Mouse (Mus musculus) adrenal gland (tissue): ENCODE results near the gene Lpin2.

Experiments
- intact Hi-C: fragments of 180-260 bp; cut with DNase I; formaldehyde crosslinking; loops from one replicate; pipeline ENCODE4 v1.15.1; 2025

Gene Lpin2

DNA sequence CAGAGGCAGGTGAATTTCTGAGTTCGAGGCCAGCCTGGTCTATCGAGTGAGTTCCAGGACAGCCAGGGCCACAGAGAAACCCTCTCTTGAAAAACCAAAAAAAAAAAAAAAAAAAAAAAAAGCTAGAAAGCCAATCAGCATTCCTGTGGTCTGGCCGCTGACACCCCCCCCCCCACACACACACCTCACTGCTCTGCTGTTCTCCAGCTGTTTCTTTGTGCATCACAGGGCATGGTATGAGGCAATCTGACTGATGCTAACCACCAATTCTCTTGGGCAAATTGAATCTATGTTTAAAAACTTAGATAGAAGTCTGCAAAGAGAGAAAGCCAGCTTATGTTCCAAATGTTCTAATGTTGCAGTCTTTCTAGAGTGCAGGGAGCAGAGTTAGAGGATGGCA lies 14.1 kb downstream of the Lpin2 start:
- intact Hi-C loops: loop anchor here (2.0 to 5.0 kb wide), 2 partner anchors 109 to 132 kb away; no protein-coding TSS in a partner anchor

DNA sequence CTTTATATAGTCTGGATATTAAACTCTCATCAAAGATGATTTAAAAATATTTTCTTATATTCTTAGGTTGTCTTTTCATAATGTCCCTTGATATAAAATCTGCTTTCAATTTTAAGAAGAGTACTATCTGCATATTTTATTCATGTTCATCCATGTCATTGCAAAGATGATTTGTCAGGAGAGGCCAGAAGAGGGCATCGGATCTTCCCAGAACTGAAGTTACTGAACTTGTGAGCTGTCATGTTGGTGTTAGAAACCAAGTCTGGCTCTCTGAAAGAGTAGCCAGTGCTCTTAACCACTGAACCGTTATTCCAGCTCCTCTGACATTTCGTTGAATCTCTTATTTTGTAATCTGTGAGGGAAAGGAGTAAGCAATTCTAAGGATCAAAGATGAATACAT lies 17.0 kb downstream of the Lpin2 start:
- intact Hi-C loops: loop anchor here (5.0 kb wide), 1 partner anchor 112 kb away; no protein-coding TSS in a partner anchor

DNA sequence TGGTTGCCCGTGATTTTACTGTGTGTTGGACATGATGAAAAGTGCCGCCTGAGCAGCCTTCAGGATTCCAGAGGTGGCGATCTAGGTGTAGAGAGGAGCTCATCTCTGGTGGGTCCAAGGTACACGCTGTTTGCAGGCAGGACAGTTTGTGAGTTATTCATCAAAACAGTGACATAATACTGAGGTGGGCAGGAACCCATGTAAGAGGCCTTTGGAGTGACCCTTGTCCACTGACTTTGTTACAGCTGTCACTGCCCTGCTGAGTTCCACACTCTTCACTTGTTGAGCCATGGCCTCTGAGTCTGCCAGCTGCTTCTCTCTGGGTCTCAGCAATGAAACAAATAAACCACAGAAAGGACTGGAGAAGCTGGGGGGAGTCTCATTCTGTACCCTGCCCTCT lies 19.8 kb downstream of the Lpin2 start:
- intact Hi-C loops: no loop called here

DNA sequence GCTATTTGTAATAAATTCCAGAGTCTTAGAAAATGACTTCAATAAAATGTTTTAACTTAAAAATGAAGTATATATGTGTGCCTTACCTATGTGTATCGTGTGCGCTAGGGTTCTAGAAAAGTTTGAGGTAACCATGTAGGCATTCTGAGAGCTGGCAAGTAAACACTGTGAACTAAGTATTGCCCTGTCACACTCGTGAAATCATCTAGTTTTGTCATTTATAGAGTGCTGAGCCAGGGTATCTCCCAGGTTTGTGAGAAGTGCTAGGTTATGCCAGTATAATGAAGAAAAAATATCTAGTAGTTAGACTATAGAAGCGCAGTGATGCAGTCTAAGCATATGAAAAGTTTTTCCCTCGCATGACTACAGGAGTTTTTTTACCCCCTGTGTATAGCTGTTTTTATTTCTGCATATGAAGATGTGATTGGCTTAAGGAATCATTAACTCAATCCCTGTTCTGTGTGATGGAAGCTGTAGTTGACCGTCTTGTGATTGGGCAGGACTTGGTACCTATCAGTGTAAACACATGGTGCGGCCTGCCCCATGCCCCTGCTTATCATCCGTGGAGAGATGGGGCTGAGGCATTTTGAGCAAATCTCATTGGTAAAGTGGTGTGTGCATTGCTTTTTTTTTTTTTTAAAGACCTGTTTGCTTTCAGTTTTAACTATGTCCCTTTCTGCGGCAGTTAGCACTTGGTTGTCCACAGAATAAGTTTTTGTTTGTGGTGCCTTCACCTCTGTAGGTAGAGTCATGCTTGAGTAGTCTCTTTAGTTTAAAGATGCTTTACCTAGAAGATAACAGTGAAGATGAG lies 21.8 kb downstream of the Lpin2 start:
- intact Hi-C loops: no loop called here

DNA sequence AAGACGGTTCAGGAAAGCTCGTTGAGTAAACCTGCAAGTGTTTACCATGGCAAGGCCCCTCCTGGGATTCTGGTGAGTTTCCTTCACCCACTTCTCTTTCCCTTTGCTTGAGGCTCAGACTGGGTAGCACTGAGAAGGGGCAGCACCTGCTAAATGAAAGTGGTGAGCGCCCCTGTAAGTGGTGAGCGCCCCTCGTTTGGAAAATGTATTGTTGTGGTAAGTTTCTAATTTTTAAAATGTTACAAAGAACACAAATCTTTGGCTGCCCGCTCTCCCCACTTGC lies 22.4 kb downstream of the Lpin2 start:
- intact Hi-C loops: no loop called here

DNA sequence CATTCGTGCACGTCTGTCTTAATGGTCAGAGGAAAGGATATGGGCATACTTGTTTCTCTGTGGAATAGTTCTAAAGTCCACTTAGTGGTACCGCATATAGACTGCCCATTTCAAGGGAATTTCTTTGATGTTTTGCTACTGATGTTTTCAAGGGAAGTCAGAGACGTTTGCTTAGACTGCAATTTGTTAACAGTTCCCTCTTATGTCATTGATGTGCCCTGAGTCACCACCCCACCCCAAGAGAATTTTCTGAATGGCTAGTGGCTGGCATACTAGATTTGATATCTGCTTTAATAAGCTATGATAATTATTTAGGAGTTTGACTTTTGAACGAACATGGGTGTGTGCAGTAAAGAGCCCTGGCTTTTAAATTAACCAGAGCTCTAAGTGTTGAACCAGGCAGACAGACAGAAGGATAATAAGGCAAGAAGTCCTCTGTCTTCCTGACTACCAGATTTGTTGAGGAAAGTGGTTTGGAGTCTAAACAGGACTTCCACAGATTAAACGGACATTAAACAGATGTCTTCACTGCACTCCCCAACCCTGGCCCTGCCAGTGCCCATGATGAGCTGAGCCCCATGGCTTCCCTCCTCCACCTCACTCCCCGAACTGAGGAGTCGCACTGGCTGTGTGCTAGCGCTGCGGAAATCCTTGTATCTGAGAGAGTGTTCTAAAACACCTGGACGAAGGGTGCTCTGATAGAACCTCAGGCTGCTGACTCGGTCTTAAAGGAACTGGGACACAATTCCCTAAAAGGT lies 24.0 kb downstream of the Lpin2 start:
- intact Hi-C loops: no loop called here

DNA sequence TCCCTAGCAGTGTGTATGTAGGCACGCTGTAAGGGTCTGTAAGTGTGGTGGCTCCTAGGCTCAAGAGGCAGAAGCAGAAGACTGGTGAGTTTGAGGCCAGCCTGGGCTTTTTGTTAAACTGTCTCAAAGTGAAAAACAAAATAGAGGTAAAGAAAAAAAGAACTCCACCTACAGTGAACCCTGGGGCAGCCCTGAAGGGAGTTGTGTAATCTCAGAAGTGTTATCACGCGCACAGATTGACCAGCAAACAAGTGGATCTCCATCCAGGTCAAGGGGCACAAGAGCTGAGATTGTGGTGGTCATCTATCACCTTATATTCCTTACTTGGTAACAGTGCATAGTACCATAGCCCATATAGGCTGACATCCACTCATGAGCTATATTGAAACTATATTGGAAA lies 24.9 kb downstream of the Lpin2 start:
- intact Hi-C loops: no loop called here

DNA sequence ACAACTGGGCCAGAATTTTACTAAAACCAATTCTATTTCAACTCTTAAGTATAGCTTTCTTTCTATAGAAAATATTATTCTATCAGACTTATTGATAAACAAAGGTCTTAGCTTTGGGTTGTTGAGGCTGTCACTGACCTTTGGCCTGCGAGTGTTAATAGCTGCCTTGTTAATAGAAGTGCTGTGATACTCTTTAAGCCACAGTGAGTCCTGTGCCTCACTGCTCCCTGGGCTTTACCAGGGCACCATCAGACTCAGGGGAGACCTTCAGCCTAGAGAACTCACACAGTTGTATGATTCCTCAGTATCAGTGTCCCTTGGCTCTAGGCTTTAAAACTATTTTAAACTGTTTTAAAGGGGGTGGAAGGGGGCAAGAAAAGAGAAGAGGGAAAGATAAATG lies 26.0 kb downstream of the Lpin2 start:
- intact Hi-C loops: no loop called here

DNA sequence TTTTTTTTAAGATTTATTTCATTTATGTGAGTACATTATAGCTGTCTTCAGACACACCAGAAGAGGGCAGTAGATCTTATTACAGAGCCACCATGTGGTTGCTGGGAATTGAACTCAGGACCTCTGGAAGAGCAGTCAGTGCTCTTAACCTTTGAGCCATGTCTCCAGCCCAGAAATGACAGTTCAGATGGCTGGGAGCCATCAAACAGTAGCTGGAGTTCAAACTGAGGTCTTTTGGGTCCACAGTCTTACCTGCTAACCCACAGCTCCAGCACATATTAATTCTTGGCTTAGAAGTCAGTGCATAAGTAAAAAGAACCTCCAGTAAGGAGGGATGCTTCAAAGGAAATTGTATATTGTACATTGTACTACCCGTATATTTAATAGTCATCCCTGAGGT lies 26.6 kb downstream of the Lpin2 start:
- intact Hi-C loops: no loop called here

DNA sequence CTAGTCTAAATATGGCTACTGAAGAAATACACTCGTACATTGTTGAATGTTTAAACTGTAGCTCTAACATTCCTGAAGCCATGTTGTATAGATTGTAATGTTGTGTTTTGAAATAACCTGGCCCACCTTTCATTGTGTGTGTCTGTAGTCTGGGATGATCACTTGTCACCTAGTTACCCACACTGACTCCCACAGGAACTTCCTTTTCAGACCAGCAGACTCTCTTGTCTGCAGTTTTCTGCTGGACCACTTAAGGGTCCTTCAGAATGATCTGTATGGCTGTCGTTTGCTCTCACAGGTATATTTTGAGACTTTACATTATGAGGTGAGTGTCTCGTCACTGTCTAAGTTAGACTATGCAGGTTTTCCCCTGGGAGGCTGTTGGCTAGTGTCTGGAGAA lies 27.6 kb downstream of the Lpin2 start:
- intact Hi-C loops: no loop called here

DNA sequence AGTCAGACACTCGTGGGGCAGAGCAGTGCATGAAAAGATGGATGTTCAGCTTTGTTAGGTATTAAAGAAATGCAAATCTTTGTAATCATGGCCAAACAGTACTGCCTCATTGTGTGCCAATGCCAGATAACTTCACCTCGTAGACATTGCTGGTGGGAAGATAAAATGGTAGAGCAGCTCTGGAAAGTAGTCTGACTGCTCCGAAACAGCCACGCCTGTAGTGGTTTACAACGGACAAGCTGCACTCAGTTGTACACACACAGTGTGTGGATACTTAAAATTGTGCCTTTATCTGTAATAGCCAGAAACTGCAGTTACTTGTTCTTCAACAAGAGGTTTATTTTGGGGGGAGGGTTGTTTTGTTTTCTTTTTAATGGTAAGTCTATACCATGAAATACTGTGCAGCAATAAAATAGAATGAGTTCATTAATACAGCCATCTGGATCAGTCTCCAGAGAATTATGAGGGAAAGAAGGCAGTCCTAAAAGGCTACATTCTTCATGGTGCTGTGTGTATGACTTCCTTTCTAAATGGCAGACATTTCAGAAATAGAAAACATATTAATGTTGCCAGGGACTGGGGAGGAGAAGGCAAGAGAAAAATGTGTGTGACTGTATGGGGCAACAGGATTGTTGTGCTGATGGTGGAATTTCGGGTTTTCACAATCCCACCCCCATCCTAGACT lies 29.7 kb downstream of the Lpin2 start:
- intact Hi-C loops: no loop called here

DNA sequence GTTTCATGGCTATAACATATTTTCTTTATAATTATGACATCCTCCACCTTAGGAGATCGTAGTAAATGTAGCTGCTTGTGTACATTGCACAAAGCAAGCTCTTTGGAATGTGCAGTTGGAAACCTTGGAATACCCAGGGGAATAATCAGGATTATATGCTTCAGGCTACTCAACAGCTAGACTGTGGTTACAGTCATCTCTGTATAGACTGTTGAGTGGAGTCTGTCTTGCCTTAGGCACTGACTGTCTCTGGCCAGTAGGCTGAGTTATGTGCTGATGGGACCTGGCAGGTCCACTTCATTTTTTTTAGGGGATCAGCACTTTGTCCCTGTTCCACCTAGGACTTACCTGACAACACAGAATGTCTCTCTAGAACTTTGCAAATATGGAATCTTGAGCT lies 31.3 kb downstream of the Lpin2 start:
- intact Hi-C loops: no loop called here

DNA sequence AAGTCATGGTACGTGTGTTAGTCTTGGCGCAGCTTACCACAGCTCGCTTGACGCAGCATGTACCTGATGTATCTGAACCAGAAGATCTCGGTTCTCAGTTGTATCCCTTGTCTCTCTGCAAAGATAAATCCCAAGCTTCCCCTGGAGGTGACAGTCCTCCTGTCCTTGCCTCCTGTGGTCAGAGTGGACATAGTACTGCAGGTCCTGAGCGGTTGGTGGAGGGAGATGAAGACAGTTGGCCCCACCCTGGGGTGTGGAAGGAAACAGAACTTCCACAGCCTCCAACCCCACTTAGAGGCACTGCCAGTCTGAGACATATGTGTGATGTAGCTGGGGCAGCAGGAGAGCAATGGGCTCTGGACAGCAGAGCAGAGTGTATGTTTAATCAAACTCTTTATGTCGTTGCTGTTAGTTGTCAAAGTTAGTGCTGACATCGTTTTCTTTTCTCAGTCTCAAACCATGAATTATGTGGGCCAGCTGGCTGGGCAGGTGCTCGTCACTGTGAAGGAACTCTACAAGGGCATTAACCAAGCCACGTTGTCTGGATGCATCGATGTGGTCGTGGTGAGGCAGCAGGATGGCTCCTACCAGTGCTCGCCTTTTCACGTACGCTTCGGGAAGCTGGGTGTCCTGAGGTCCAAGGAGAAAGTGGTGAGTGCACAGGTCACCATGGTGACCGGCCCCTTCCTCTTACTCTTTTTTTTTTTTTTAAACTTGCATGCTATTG lies 32.3 kb downstream of the Lpin2 start:
- intact Hi-C loops: no loop called here

DNA sequence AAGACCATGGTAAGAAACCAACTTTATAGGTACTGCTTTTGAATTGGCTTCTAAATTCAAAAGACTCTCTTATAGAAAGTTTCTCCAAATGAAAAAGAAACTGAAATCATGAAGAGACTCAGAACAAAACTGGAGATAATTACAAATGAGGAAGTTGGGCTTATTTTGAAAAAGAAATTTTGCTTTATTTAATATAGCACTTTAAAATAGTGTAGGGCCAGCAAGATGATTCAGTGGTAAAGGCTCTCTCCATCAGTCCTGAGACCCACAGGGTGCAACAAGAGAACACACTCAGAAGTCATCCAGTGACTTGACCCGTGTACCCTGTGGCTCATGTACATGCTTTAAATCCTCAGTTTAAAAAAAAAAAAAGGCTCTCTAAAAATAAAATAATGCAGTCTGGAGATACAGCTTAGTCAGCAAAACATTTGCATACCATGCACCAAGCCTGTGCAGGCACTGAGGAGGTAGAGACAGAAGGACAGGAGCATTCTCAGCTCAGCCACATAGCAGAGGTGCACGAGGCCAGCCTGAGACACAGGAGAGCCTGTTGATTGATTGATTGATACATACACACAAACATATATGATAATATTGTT lies 33.0 kb downstream of the Lpin2 start:
- intact Hi-C loops: no loop called here

DNA sequence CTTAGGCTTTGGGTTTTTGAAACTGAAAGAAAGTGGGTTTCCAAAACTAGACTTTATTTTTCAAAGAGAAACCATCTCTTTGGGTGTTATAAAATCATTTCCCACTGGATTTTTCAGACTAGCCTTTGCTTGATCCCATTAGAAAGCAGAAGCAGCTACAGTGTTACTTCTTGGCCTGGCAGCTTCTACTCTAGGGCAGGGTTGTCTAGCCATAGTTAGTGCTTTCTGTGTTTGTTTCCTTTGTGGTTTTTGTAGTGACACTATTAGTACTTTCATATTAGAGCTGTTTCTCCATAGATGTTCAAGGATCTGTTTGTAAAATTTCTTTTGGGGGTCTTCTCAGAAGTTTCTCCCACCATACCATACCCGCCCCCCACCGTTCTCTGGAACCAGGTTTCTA lies 33.9 kb downstream of the Lpin2 start:
- intact Hi-C loops: no loop called here

DNA sequence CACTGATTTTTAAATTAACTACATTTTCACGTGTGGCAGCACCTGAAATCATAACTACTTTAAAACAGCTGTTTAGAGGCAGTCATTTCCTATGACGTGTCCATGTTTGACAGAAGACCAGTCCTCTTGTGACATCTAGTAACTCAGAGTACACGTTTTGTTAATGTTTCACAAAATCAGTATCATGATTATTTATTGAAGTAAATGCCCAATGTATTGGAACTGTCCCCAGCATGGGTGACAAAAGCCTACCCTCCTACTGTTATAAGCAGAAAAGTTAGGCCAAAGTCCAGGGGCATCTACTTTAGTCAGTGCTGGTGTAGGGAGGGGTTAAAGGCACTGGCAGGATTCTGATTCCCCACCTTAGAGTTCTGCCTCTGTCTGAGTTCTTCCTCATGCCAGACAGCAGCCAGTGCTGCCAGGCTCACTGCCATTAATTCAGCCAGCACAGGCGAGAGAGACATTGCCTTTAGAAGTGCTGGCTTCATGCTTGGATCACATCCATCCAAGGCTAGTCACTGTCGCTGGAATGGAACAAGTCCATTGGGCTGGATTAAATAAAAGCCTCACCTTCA lies 34.8 kb downstream of the Lpin2 start:
- intact Hi-C loops: no loop called here

DNA sequence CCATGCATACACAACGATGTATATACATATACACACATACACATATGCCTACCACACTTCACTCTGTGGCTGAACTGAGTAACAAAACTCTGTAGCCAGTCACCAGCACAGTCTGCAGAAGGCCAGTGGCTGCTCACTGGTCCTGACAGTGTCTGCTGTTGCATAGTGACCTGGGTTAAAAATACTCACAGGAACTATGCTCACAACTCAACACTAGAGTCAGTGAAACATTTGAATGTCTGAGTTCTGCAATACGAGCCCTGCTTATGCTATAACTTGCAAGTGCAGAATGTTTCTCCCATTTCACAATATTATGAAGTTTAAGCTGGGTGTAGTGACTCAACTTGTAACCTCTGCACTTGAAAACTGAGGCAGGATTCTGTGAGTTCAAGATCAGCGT lies 39.0 kb downstream of the Lpin2 start:
- intact Hi-C loops: no loop called here

DNA sequence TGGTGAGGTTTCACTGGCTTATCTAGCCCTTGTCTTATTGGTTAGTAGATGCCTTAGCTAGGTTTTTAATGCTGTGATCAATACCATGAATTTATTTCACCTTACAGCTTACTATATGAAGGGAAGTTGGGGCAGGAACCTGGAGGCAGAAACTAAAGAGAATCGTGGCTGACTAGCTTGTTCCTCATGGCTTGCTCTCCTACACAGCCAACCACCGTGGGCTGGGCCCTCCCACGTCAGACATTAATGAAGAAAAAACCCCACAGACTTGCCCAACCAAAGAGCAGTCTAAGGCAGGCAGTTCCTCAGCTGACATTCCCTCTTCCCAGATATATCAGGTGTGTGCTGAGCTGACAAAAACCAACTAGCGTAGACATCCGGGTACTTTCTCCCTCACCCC lies 41.3 kb downstream of the Lpin2 start:
- intact Hi-C loops: no loop called here

DNA sequence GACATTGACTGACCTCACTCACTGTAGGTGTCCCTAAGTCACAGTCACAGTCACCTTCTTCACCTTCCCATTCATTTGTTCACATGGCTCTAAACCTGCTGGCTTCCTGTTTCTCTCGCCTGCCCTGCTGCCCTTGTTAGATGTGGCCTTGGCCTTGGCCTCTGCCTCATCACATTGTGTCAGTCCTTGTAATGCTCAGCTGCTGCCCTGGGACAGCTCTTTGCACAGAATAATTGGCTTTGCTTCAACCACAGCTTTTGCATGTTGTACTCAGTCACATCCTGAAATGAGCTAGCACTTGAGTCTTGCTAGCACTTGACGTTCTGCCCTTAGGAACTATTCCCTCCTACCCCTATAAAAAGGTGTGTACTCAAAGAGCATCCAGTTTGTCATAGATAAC lies 42.2 kb downstream of the Lpin2 start:
- intact Hi-C loops: no loop called here

DNA sequence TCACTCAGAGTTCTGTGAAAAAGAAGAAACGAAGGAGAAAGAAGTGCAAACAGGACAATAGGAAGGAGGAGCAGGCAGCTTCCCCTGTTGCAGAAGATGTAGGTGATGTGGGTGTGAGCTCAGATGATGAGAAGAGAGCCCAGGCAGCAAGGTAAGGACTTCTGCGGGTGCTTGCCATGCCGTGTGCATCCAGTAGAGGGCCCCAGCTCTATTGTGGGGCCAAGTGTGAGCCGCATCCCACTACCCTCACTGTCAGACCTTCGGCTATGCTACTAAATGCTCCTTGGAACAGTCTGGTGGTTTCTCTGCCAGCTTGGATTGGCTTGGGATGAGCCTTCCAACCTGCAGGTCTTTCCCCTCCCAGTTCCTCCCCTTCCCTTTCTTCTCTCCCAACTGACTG lies 42.7 kb downstream of the Lpin2 start:
- intact Hi-C loops: no loop called here
